Mouse (Mus musculus) megakaryocyte-erythroid progenitor cell, adult 5-6 weeks (primary cell): ENCODE data around the gene Exoc7. TPM values are rescaled to one million over a fixed set of nuclear protein-coding genes. Genes with fewer than 3 reads are reported as not detected.

ENCODE experiments used
- ATAC-seq: replicated peaks from 2 replicates; pipeline ENCODE4 v1.8.0; 2016; ENCODE audit warnings: mild to moderate bottlenecking, inconsistent platforms; ENCODE audit not compliant: severe bottlenecking, poor library complexity, low FRiP score, low TSS enrichment
- total RNA-seq, 2 experiments: library from RNA; stranded (forward) in 1 of 2; stranded (reverse) in 1 of 2; fragments of 200-1000, 215-1000 nt in 1 of 2; fragments of >200 nt in 1 of 2; fragmentation: Nextera tagmentation in 1 of 2; gene quantifications; 2 replicates each; pipeline ENCODE4 v1.2.3; 2014 to 2017

Exoc7 gene
- total RNA-seq, 2 experiments from 2014 or later = 25.5 to 57.0 TPM

DNA sequence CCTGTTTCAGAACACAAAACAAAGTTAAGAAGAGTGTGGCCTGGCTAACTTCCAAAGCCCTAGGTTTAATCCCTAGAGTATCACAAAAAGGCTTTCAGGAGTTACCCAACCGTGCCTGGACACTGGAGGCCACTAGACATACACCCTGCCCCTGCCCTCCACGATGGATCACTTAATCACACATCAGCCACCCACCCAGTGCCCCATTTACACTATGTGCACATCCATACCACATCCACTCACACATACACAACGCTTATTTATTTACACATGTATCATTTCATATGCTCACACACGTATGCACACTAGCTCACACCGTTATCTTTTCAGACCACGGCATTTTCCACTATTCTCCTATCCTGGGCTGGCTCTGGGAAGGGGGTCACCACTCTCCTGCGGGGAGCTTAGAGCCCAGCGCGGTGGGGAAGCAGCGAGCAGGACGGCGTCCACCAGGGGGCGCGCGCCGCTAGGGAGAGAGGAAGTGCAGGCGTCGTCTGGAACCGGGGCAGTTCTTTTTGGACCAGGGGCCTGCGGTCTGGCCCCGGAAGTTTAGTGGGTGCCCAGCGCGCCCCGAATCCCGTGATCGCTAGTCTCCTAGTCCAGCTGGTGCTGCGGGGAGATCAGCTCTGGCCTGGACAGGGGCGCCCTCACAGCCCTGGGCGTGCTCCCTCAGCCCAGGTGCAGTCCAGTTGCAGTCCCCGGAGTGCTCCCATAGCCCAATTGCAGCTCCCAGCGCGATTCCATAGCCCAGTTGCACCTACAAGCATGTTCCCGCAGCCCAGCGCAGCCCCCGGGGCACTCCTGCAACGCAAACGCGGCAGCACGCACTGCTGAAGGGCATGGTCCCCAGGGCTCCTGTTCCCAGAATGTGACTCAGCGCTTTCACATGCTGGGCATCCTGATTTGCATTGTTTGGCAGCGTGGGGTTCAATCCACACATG, 12.0 kb upstream of the Exoc7 start:
- peak; percentile 83 for ATAC-seq

DNA sequence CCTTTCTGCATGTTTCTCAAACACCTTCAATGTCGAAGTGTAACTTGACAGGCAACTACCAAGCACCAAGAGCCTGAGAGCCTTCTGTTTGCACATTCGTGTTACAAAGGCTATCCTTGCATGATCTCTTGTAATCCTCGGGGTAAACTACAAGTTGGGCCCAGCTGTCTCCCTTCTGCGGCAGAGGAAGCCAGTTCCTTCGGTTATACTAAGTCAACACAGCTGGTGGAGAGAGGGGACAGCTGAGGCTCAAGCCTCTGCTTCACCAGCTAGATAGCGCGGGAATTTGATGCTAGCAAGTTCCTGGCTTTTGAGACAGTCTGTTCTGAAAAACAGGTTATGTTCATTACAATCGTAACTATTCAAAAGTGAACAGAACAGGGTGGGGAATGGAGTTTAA, 5.3 kb upstream of the Exoc7 start:
- ATAC-seq = no peak

DNA sequence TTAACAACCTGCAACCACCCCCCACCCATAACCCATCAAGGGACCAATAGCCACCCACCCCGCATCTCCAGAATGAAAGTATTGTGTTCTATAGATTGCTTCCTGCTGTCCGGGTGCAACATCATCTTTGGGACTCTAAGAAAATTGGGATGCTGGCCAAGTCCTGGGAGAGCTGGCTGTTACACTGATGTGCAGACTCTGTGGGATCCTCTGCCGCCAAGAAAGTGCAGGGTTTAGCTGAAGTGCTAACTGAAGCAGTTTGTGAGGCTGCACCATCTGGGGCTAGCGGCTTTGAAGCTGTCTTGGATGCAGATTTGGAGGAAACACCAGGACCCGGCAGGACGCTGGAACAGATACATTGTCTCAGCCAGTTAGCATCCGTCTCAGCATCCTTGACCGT, 4.1 kb upstream of the Exoc7 start:
- ATAC-seq = no peak

DNA sequence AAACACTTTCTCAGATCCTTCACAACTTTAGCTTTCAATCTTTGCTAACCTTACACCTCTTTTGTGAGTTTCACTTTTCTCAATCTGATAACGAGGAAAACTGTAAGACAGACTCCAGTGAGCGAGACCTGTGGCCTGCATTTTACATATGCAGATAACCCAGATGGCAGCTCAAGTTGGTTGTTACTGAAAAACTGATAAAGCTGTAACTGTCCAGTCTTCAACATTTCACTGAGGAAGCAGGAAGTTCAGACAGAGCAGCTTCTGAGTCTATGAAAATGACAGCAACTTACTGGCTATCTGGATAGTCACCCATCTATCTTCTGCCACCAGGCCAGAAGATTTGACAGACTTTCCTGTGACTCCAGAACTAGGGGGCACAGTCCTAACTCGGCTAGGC, 2.6 kb upstream of the Exoc7 start:
- ATAC-seq = peak; percentile 60

DNA sequence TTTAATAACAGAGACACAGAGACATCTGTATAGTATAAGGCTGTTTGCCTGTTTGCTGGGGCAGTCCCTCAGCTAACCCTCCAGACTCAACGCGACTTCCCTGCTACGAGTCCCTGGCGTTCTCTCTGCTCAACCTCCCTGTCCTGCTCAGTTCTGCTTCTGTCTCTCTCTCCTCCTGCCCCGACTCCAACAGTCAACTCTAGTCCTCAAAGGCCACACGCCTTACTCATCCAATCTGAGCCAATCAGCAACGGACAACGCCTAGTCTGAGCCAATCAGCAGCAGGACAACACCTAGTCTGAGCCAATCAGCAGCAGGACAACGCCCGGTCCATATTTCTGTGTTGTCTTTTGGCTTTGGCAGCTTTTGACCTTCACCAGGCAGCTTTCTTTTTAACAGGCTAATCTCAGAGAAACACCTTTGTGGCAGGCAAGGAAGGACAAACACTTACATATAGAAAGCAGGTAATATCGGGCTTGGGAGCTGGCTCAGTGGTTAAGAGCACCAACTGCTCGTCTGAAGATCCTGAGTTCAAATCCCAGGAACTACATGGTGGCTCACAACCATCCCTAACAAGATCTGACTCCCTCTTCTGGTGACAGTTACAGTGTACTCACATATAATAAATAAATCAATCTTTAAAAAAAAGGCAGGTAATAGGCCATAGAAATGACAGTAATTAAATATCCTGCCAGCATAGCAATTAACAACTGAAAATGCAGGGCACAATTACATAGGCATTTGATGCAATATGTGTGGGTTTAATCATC, 914 bp upstream of the Exoc7 start:
- ATAC-seq = peak; percentile 64

DNA sequence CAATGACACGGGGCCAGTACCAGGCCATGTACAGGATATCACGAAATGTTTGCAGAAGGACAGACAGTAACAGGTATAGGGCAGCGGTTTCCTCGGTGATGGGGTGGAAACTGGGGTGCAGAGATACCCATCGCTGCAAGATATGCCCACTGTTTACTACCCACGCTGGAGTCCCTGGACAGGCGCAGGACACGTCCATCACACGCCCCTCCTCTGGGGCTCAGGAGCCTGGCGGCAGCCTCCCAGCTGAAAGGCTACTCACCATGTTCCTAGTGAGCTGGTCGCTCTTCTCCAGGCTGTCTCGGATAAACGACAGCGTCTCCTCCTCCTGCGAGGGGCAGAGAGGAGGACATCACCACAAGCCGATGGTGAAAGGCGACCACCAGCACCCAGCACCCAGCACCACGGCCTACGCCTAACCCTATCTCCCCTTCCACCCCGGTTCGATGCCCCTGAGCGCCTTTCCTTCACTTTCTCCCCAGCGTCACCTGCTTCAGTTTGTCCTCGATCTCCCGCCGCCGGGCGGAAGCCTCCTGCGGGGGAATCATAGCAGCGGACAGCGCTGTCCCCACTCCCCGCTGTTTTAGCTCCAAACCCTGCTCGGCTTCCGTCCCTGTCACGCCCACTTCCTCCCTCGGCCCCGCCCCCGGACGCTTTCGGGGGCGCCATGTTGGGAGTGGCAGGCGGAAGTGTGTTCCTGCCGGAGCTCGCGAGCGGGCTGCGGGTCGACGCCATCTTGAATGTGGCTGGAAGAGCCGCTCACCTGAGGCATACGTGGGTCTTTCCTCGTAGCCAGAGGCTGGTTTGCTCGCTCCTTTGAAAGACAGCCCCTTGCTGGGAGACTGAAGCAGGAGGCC, 679 bp downstream of the Exoc7 start:
- peak; percentile 78 for ATAC-seq

DNA sequence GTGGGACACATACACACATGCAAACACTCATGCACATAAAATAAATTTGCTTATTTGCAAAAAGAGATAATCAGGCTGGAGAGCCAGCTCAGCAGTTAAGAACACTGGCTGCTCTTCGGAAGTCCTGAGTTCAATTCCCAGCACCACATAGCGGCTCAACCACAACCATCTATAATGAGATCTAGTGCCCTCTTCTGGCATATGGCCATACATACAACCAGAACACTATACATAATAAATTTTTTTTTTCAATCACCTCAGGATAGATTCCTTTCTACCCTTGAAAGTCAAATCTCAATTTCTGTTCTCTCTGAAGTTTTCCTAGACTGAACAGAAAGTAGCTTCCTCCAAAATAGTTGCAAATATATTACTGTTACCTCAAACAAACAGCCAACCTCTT, 1.6 kb downstream of the Exoc7 start:
- ATAC-seq = no peak

DNA sequence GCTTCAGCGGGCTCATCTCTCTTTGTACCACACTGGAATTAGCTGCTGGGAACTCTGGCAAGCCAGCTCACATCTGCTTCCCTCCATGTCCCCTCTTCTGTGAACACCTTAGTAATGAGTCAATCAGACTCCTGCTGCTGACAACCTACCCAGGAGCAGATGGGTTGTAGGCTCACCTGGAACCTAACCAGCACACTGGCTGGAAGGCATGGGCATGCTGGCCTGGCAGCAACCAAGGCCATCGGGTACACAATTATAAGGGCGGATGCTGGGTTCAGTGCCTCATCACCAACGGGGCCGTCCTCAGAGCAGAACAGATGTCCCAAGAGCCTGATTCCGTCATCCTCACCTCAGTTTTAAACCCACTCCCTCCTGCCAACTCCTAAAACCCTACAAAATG, 8.4 kb downstream of the Exoc7 start:
- no peak for ATAC-seq

DNA sequence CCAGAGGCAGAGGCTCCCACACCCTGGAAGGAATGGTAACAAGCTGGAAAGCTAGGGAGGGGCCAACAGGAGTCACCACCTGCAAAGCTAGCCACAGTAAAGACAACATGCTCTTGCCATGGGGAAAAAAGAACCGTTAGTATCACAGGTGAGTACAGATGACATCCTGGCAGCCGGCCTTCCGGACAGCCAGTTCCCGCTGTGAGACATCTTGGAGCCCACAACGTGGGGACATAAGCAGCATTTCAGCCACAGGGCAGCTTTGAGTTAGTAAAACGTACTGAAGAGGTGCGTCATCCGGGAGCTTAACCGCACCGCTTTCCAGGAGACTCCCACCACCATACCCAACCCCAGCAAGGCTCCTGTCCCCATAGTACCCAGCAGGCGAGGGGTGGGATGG, 8.8 kb downstream of the Exoc7 start:
- no peak for ATAC-seq

DNA sequence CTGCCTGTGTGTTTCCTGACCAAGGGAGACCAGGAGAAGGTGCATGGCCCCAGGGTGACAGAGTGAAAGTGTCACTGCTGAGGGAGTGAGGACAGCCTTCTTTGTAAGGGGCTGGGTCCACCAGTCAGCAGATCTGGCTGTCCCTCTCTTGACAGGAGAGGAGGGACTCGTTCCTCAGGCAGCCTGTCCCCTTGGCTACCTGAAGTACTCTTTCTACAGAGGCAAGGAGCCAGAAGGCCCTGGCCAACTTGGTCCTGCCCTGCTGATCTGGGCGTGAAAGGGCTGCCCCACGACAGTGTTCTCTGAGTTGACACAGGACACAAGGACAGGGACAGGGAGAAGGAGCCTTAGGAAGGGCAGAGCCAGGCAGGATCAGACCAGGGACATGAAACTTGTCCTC, 10.0 kb downstream of the Exoc7 start:
- ATAC-seq = no peak

DNA sequence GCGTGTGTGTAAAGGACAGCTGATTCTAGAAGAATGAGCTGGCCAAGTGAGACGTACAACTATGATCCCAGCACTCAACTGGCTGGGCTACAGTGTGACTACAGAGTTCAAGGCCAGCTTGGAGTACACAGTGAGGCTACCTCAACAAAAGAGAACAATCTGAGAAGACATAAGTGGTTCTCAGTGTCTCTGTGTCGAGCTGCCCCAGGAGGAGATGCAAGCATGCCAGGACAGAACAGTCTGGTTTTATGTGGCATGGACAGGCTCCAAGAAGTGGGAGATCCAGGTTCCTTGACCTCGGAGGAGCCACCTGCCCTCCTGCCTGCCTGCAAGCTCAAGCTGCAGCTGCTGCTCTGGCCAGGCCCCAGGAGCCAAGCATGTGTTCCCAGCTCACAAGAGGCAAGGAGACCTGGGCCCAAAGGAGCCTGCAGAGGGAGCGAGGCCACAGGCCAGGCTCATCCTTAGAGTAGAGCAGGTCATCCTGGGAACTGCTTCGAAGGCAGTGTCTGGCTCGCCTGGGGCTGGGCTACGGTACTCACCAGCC, 10.8 kb downstream of the Exoc7 start:
- ATAC-seq = no peak

DNA sequence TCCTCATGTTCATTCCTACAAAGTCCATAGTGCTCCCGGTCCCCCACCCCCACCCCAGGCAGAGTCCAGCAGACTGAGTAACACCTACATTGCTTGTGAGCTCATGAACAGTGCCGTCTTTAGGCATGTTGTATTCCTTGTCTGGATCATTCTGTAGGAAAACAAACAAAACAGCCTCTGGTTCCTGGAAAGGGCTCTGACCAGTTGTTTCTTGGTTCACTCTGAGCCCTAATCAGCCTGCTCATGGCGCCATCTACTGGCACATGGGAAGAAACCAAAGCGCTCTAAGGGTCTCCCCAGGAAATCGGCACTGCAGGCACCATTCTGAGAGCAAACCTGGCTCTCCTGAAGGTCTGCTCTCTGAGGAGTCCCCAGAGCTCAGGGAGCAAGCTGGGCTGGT, 12.7 kb downstream of the Exoc7 start:
- ATAC-seq = 0 out of 2 replicates have a peak, but pooled peaks have one; percentile 47

DNA sequence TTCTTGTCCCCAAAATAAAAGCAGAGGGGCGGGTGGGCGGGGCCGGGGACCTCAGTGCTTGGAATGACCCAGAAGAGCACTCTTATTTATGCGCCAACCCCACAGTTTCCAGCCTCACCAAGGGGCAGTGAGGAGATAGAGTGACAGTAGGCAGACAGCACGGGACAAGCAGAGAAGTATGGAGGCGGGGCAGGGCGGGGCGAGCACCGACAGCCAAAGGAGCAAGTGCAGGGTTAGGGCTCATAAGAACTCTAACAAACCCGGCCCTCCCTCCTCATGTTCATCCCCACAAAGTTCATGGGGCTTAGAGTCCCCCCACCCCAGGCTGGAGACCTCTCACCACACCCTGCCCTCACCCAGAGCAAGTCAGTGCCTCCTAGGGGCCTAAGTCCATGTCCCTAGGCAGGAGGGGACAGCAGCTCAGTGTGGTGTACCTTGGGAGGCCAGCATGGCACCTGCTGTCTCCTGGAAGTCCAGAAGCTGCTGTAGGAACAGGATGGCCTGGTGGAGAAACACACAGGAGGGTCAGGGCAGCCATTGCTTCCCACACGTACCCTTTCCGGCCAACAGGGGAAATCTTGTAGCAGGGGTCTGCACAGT, 13.4 kb downstream of the Exoc7 start:
- ATAC-seq = no peak

DNA sequence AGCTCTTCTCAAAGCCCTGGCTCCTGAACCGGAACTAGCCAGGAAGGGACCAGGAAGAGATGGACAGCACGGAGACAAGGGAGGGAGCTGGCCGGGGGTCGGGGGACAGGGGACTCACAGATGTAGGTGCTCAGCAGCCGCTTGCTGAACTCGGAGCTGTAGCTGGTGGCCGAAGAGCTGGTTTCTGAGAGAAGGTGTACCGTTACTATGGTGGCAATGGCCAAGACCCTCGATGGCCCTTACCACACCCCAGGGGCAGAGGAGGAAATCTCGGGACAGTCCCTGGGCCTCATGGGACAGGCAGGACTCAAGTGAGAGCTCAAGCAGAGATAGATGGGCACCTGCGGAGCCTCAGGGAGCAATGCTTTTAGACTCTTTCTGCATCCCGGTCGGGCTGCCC, 14.6 kb downstream of the Exoc7 start:
- no peak for ATAC-seq

DNA sequence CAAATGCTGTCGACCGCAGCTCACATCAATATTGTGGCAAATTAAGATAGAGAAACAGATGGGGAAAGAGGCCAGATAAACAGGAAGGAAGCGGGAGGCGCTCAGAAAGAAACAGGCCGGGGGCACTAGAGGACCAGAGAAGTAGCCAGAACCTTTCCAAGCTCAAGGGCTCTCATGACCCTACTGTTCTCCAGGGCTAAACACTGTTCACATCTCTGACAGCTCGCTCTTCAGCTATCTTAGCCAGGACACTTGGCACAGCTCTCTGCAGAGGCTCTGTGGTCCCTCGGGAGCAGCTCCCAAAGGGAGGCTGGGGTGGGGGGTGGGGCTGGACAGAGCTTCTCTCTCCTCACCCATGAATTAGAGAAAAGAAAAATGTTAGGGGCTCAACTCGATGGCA, 16.5 kb downstream of the Exoc7 start:
- ATAC-seq = no peak

DNA sequence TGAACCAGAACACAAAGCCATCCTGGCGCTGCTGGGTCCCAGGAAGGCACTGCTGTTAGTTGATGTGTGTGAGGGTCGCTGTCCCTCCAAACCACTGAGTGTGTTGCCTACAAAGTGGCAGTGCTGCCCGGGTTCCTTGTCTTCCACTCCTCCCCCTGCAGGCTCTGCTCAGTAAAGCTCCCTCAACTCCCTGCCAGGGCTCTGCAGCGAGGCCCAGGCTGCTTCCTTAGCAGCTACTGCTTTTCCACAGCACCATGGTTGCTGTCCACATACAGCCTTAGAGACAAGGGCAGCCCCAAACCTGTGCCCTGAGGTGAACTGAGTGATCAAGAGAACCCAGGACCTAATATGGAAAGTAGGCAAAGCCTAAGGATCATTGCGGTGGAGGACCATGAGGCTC, 19.7 kb downstream of the Exoc7 start:
- no peak for ATAC-seq

DNA sequence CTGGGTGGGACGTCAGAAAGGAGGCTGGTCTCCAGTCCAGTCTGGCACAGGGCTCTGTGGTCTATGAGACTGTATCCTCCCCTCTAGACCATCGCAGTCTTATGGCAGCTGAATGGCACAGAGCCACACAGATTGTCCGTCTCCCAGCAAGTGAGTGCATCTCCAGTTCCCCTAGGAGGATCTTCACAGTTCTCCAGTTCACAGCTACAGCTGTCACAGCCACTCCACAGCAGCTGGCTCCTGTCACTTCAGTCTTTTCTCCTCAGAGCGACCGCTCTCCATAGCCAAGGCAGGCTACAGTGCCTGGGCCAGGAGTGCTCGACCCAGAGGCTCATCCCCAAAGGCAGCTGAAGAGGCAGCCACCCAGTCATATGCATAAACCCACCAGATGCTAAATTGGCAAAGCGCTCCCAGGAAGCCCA, 21.3 kb downstream of the Exoc7 start:
- no peak for ATAC-seq

DNA sequence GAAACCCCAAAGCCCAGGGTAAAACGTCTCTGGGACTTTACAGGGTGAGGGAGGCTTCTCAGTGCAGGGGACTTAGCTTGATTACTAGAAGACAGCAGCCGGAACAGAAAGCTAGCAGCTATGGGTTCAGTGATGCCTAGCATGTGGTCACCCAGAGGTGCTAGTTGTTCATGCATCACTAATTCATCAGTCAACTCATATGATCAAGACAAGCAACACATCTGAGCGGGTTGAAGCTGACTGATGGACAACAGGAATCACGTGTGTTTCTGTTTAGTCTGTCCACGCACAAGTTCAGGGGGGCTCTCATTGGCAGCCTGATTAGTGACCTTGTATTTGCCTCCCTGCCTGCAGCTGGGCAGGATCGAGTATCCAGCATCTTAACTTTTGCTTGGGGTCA, 23.1 kb downstream of the Exoc7 start:
- ATAC-seq = no peak

DNA sequence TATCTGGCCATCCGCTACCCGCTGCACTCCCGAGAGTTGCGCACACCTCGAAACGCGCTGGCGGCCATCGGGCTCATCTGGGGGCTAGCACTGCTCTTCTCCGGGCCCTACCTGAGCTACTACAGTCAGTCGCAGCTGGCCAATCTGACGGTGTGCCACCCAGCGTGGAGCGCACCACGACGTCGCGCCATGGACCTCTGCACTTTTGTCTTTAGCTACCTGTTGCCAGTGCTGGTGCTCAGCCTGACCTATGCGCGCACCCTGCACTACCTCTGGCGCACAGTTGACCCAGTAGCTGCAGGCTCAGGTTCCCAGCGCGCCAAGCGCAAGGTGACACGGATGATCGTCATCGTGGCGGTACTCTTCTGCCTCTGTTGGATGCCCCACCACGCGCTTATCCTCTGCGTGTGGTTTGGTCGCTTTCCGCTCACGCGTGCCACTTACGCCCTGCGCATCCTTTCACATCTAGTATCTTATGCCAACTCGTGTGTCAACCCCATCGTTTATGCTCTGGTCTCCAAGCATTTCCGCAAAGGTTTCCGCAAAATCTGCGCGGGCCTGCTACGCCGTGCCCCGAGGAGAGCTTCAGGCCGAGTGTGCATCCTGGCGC, 24.0 kb downstream of the Exoc7 start:
- ATAC-seq = no peak; the same call in 1 of the 2 replicates
